Mouse (Mus musculus): ENCODE measurements around the gene Fancc. TPM values are rescaled to one million over a fixed set of nuclear protein-coding genes. Genes with fewer than 3 reads are reported as not detected.

The Fancc gene
- polyA plus RNA-seq, 1 experiment: 8.1 TPM

DNA sequence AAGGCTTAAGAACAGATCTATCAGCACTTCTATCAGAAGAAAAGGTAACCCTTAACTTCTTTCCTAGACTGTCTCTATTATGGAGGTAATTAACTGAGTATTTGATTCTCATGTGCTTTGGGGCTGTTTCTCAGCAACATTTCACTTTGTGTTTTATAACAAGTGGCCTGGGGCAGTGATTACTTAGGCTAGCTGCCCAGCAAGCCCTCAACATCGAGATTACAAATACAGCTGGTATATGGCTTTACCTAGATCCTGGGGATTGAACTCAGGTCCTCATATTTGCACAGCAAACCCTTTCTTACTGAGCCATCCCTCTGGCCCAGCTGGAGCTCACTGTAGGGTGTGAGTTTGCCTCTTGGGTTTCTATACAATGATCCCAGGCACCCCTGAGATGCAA, 9.3 kb upstream of the Fancc start:
- no peak overlapping the region for H3ac ChIP-seq (ENCODE audit: control insufficient read depth, insufficient read length)
- no peak overlapping the region for H3K4me3 ChIP-seq
- H3K36me3 ChIP-seq (ENCODE audit: control insufficient read depth, insufficient read depth): peaks cover 12% of the 10 kb centered on the region
- no peaks in the 10 kb centered on the region for H3K27me3 ChIP-seq (ENCODE audit: control insufficient read depth, insufficient read depth, insufficient read length)
- no peaks in the 10 kb centered on the region for H3K79me2 ChIP-seq (ENCODE audit: control insufficient read depth, insufficient read depth)
- H3K4me2 ChIP-seq (ENCODE audit: low read depth): no peak overlapping the region
- TF ChIP-seq POLR2A (IDR thresholded peaks at IDR 0.05; ENCODE audit: insufficient read length, low read depth) (no peak), CEBPB (IDR thresholded peaks at IDR 0.05; ENCODE audit: insufficient read depth, poor library complexity, severe bottlenecking) (no peak), SRF (IDR thresholded peaks at IDR 0.05; ENCODE audit: control insufficient read depth, insufficient read length, low read depth) (no peak), MAX (IDR thresholded peaks at IDR 0.05; ENCODE audit: low read depth) (no peak), USF1 (IDR thresholded peaks at IDR 0.05; ENCODE audit: low read depth) (no peak), TCF3 (IDR thresholded peaks at IDR 0.05; ENCODE audit: insufficient read length, low read depth) (no peak), TCF12 (IDR thresholded peaks at IDR 0.05; ENCODE audit: insufficient read depth, poor library complexity, severe bottlenecking) (no peak), POLR2AphosphoS2 (IDR thresholded peaks at IDR 0.05; ENCODE audit: insufficient read length, low read depth) (no peak), REST (IDR thresholded peaks at IDR 0.05; ENCODE audit: insufficient read depth, insufficient read length) (no peak), MYOD1 (IDR thresholded peaks at IDR 0.05; ENCODE audit: control insufficient read depth in 1 of 3, insufficient read length in 2 of 3, low read depth in 2 of 3) (no peak), MYOG (IDR thresholded peaks at IDR 0.05; ENCODE audit: control insufficient read depth in 1 of 3, insufficient read depth in 1 of 3, insufficient read length in 2 of 3, low read depth in 2 of 3) (no peak), E2F4 (IDR thresholded peaks at IDR 0.05; ENCODE audit: insufficient read depth) (no peak)

DNA sequence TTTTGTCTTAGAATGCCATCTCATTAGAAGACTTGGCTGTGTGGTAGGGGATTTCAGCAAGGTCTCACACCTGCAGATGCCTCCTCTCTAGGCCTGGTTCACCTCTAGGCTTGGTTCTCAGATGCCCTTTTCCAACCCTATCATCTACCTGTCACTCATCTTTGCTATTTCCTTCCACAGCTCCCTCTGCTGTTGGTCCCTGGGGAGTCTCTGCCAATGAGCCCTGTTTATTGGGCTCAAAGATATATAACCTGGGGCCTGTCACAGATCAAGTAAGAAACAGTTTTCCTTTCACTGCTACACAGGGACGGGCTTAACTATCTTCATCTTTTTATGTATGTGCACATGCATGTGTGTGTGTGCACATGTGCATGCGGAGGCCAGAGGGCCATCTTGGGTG, 5.3 kb upstream of the Fancc start:
- Histone ChIP-seq H3K4me3 (no peak overlapping the region), H3K36me3 (ENCODE audit: control insufficient read depth, insufficient read depth) (no peaks in the 10 kb centered on the region), H3ac (ENCODE audit: control insufficient read depth, insufficient read length) (no peak overlapping the region), H3K79me2 (ENCODE audit: control insufficient read depth, insufficient read depth) (no peaks in the 10 kb centered on the region), H3K4me2 (ENCODE audit: low read depth) (no peak overlapping the region), H3K27me3 (ENCODE audit: control insufficient read depth, insufficient read depth, insufficient read length) (no peaks in the 10 kb centered on the region)
- TF ChIP-seq CEBPB (IDR thresholded peaks at IDR 0.05; ENCODE audit: insufficient read depth, poor library complexity, severe bottlenecking): no peak
- TF ChIP-seq MYOD1 (IDR thresholded peaks at IDR 0.05; ENCODE audit: control insufficient read depth in 1 of 3, insufficient read length in 2 of 3, low read depth in 2 of 3): no peak
- TF ChIP-seq TCF12 (IDR thresholded peaks at IDR 0.05; ENCODE audit: insufficient read depth, poor library complexity, severe bottlenecking): no peak
- TF ChIP-seq E2F4 (IDR thresholded peaks at IDR 0.05; ENCODE audit: insufficient read depth): no peak
- TF ChIP-seq USF1 (IDR thresholded peaks at IDR 0.05; ENCODE audit: low read depth): no peak
- TF ChIP-seq REST (IDR thresholded peaks at IDR 0.05; ENCODE audit: insufficient read depth, insufficient read length): no peak
- TF ChIP-seq SRF (IDR thresholded peaks at IDR 0.05; ENCODE audit: control insufficient read depth, insufficient read length, low read depth): no peak
- no peak for TF ChIP-seq POLR2AphosphoS2 (IDR thresholded peaks at IDR 0.05; ENCODE audit: insufficient read length, low read depth)
- no peak for TF ChIP-seq POLR2A (IDR thresholded peaks at IDR 0.05; ENCODE audit: insufficient read length, low read depth)
- no peak for TF ChIP-seq TCF3 (IDR thresholded peaks at IDR 0.05; ENCODE audit: insufficient read length, low read depth)
- TF ChIP-seq MAX (IDR thresholded peaks at IDR 0.05; ENCODE audit: low read depth): no peak
- TF ChIP-seq MYOG (IDR thresholded peaks at IDR 0.05; ENCODE audit: control insufficient read depth in 1 of 3, insufficient read depth in 1 of 3, insufficient read length in 2 of 3, low read depth in 2 of 3): no peak

DNA sequence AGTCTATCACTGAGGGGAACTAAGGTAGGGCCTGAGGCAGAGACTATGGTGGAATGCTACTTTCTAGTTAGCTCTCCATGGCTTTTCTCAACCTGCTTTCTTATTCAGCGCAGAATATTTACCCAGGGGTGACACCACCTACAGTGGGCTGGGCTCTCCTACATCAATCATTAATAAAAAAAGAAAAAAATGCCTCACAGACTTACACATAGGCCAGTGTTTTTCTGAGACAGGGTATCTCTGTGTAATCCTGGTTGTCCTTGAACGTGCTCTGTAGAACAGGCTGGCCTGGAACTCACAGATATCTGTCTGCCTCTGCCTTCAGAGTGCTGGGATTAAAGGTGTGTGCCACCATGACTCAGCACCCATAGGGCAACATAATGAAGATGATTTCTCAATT, 2.4 kb upstream of the Fancc start:
- Histone ChIP-seq H3K4me3 (no peak overlapping the region), H3K79me2 (ENCODE audit: control insufficient read depth, insufficient read depth) (no peaks in the 10 kb centered on the region), H3ac (ENCODE audit: control insufficient read depth, insufficient read length) (no peak overlapping the region), H3K27me3 (ENCODE audit: control insufficient read depth, insufficient read depth, insufficient read length) (no peaks in the 10 kb centered on the region), H3K36me3 (ENCODE audit: control insufficient read depth, insufficient read depth) (no peaks in the 10 kb centered on the region), H3K4me2 (ENCODE audit: low read depth) (no peak overlapping the region)
- no peak for TF ChIP-seq POLR2A (IDR thresholded peaks at IDR 0.05; ENCODE audit: insufficient read length, low read depth)
- no peak for TF ChIP-seq USF1 (IDR thresholded peaks at IDR 0.05; ENCODE audit: low read depth)
- no peak for TF ChIP-seq TCF3 (IDR thresholded peaks at IDR 0.05; ENCODE audit: insufficient read length, low read depth)
- no peak for TF ChIP-seq TCF12 (IDR thresholded peaks at IDR 0.05; ENCODE audit: insufficient read depth, poor library complexity, severe bottlenecking)
- no peak for TF ChIP-seq CEBPB (IDR thresholded peaks at IDR 0.05; ENCODE audit: insufficient read depth, poor library complexity, severe bottlenecking)
- no peak for TF ChIP-seq MAX (IDR thresholded peaks at IDR 0.05; ENCODE audit: low read depth)
- no peak for TF ChIP-seq E2F4 (IDR thresholded peaks at IDR 0.05; ENCODE audit: insufficient read depth)
- no peak for TF ChIP-seq MYOD1 (IDR thresholded peaks at IDR 0.05; ENCODE audit: control insufficient read depth in 1 of 3, insufficient read length in 2 of 3, low read depth in 2 of 3)
- TF ChIP-seq REST (IDR thresholded peaks at IDR 0.05; ENCODE audit: insufficient read depth, insufficient read length): no peak
- no peak for TF ChIP-seq MYOG (IDR thresholded peaks at IDR 0.05; ENCODE audit: control insufficient read depth in 1 of 3, insufficient read depth in 1 of 3, insufficient read length in 2 of 3, low read depth in 2 of 3)
- TF ChIP-seq SRF (IDR thresholded peaks at IDR 0.05; ENCODE audit: control insufficient read depth, insufficient read length, low read depth): no peak
- no peak for TF ChIP-seq POLR2AphosphoS2 (IDR thresholded peaks at IDR 0.05; ENCODE audit: insufficient read length, low read depth)

DNA sequence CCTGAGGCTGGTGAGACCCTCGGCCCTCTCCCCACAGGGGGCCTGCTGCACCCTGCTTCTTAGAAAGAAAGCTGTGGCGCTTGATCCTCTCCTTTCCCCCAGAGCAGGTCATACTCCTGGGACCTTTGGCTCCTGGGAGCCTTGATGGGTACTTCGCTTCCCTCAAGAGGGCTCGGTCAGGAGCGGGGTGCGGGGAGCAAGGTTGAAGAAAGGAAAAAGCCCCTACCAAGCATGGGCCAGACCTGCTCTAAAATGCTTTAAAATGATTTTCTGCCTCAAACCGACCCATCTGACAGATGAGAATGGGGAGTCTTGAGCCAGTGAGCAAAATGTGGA, 9.4 kb downstream of the Fancc start:
- Histone ChIP-seq H3ac (ENCODE audit: control insufficient read depth, insufficient read length) (no peak overlapping the region), H3K4me2 (ENCODE audit: low read depth) (no peak overlapping the region), H3K27me3 (ENCODE audit: control insufficient read depth, insufficient read depth, insufficient read length) (peaks cover 33% of the 10 kb centered on the region), H3K36me3 (ENCODE audit: control insufficient read depth, insufficient read depth) (no peaks in the 10 kb centered on the region), H3K79me2 (ENCODE audit: control insufficient read depth, insufficient read depth) (no peaks in the 10 kb centered on the region), H3K4me3 (no peak overlapping the region)
- TF ChIP-seq REST (IDR thresholded peaks at IDR 0.05; ENCODE audit: insufficient read depth, insufficient read length) (no peak), POLR2A (IDR thresholded peaks at IDR 0.05; ENCODE audit: insufficient read length, low read depth) (no peak), USF1 (IDR thresholded peaks at IDR 0.05; ENCODE audit: low read depth) (no peak), SRF (IDR thresholded peaks at IDR 0.05; ENCODE audit: control insufficient read depth, insufficient read length, low read depth) (no peak), MYOG (IDR thresholded peaks at IDR 0.05; ENCODE audit: control insufficient read depth in 1 of 3, insufficient read depth in 1 of 3, insufficient read length in 2 of 3, low read depth in 2 of 3) (no peak), TCF3 (IDR thresholded peaks at IDR 0.05; ENCODE audit: insufficient read length, low read depth) (no peak), CEBPB (IDR thresholded peaks at IDR 0.05; ENCODE audit: insufficient read depth, poor library complexity, severe bottlenecking) (no peak), POLR2AphosphoS2 (IDR thresholded peaks at IDR 0.05; ENCODE audit: insufficient read length, low read depth) (no peak), MYOD1 (IDR thresholded peaks at IDR 0.05; ENCODE audit: control insufficient read depth in 1 of 3, insufficient read length in 2 of 3, low read depth in 2 of 3) (no peak), TCF12 (IDR thresholded peaks at IDR 0.05; ENCODE audit: insufficient read depth, poor library complexity, severe bottlenecking) (no peak), MAX (IDR thresholded peaks at IDR 0.05; ENCODE audit: low read depth) (no peak), E2F4 (IDR thresholded peaks at IDR 0.05; ENCODE audit: insufficient read depth) (no peak)

Measured in myocyte (in vitro differentiated cells).